Mouse (Mus musculus): ENCODE data around the gene Igfbp5.

Igfbp5 gene

GRCm38 (mm10) chr1:72869275-72869674 lies 5.4 kb downstream of the Igfbp5 start:
- no peak for DNase-seq (ENCODE audit: low read depth, low spot score)

GRCm38 (mm10) chr1:72868429-72869215 lies 6.1 kb downstream of the Igfbp5 start:
- no peak for DNase-seq (ENCODE audit: low read depth, low spot score)

GRCm38 (mm10) chr1:72867346-72867745 lies 7.3 kb downstream of the Igfbp5 start:
- DNase-seq (ENCODE audit: low read depth, low spot score), result no peak

DNA sequence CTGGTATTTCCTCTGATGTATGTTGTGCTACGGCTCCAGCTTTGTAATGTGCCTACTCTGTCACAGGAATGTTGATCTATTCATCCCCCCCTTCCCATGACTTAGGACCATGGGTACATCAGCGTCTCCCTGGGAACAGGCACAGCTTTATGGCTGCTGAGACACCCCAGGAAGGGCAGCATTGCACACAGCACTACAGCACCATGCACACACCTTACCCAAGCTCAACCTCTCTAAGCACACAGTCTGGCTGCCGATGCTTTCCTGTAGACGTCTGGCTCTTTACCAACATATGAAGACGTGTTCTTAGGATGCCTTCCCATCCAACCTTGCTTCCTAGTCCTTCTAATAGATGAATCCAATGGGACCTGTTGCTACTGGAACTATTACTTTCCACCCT lies 8.3 kb downstream of the Igfbp5 start:
- no peak for DNase-seq (ENCODE audit: low read depth, low spot score)

- peak; percentile 65 for DNase-seq (ENCODE audit: low read depth, low spot score)
Measured at GRCm38 (mm10) chr1:72865900-72866299, 8.8 kb downstream of the Igfbp5 start.

DNA sequence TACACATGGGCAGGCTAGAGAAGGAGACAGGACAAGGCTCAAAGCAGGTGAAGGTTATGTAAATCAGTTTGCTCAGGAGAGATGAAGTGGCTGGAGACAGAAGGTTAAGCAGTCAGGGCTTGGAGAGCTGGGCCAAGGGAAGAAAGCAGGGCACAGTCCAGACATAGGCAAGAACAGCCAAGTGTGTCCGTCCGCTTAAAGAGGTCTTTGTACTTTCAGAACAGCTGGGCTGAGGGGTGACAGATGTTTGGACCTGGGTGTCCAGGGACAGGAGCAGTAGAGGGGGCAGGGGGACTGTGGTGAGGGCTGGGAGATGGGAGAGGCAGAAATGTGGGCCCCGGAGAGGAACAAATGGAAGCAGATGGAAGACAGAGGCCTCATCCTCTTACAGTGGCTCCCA lies 10.4 kb downstream of the Igfbp5 start:
- DNase-seq (ENCODE audit: low read depth, low spot score), result no peak

GRCm38 (mm10) chr1:72863692-72864091 lies 11.0 kb downstream of the Igfbp5 start:
- no peak for DNase-seq (ENCODE audit: low read depth, low spot score)

GRCm38 (mm10) chr1:72862248-72862647 lies 12.4 kb downstream of the Igfbp5 start:
- DNase-seq (ENCODE audit: low read depth, low spot score), result no peak

DNA sequence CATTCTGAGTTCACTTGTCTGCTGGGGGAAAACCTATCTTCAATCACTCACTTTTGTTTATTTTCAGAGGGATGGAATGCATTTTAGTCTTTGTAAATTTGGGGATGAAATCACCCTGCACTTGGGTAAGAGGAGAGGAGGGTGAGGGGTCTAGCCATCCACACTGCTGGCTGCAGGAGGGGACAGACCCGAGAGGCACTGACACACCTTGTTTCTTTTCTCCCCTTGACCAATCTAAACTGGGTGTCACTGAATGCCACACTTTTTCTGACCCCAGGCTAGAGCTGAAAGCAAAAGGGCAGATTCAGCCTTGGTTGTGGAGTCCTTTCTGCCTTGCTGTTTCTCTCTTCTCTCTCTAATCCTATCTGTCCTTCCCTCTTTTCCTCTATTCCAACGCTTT lies 13.0 kb downstream of the Igfbp5 start:
- no peak for DNase-seq (ENCODE audit: low read depth, low spot score)

GRCm38 (mm10) chr1:72860502-72860901 lies 14.2 kb downstream of the Igfbp5 start:
- no peak for DNase-seq (ENCODE audit: low read depth, low spot score)

- no peak for DNase-seq (ENCODE audit: low read depth, low spot score)
Measured at GRCm38 (mm10) chr1:72859963-72860362, 14.7 kb downstream of the Igfbp5 start.

GRCm38 (mm10) chr1:72858874-72859273 lies 15.8 kb downstream of the Igfbp5 start:
- DNase-seq (ENCODE audit: low read depth, low spot score), result no peak

DNA sequence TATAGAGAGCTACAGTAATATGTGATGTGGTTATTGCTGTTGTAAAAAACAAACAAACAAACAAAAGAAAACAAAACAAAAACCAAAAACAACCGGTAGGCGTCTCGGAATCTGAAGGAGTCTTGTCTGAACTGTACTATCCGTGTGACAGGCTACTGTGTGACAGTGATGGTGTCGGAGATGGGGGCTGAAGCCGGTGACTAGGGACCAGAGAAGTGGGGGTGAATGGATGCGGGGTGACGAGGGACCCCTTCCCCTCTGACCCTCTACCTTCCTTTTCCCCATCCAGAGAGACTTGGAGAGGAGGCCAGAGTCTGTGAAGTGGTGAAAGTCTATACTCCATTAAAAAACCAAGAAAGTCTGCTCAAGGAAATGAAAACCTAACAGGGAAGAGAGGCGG lies 16.4 kb downstream of the Igfbp5 start:
- DNase-seq (ENCODE audit: low read depth, low spot score), result no peak

GRCm38 (mm10) chr1:72857631-72858030 lies 17.1 kb downstream of the Igfbp5 start:
- DNase-seq (ENCODE audit: low read depth, low spot score), result no peak

DNA sequence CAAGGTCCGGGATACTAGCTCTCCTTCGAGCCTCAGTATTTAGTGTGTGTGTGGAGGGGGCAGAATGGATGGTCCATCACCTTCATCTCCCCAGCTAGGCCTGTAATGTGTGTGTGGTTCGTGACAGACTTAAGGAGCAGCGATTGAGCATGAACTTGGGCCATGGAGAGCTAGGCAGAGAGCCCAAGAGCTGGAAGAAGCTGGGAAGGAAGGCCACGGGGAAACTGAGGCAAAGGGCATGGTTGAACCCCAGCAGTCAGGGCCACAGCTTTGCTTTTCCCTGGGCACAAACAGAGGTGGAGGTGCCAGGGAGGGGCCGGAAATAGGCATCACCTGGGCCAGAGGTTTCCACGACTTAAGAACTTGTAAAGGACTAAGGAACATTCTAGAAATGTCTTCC lies 17.5 kb downstream of the Igfbp5 start:
- no peak for DNase-seq (ENCODE audit: low read depth, low spot score)

DNA sequence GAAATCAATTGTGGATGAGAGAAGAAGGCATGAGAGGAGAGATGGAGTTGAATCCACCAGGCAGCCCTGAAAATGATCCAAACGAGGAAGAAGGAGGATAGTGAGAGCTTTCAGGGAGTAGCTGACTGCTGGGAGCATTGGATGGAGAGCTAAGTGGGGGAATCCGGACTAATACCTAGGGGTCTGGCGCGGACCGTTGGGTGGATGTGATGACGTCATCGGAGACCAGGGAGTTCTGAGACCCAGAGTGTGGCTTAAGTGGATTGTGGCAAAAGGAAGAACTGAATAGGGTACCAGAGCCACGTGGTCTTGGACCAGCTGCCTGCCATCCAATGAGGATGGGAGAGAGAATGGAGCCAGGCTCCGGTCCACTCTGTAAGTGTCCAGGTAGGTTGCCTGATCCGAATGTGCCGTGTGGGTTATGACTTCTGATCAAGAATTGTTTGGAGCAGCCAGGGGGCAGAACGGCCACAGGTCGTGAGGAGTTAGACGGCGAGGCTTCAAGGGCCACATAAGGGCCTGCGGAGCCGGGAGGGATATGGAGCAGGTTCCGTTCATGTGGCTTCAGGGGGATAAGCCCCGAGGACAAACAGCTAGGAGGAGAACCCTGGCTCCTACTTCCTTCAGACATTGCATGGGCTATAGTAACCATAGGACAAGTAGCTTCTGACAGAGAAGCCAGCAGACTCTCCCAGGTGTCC lies 18.3 kb downstream of the Igfbp5 start:
- DNase-seq (ENCODE audit: low read depth, low spot score), result no peak

DNA sequence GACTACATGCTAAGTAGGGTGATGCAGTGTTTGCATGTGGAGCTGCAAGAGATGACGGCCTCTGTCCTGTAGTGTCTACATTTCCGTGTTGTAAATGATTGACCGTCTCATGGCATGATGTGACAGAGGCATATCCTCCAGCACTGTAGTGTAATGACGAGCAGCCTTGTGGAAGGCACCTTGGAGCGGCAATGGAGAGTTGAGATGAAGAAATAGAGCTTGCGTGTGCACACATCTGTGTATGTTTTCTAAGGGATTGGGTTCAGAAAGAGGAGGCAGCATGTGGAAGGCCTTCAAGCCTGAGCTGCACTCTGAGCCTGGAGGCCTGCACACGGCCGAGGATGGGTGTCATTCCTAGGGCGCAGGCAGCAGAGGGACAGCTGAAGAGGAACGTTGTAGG lies 19.0 kb downstream of the Igfbp5 start:
- no peak for DNase-seq (ENCODE audit: low read depth, low spot score)

GRCm38 (mm10) chr1:72854337-72855237 lies 20.1 kb downstream of the Igfbp5 start:
- no peak for DNase-seq (ENCODE audit: low read depth, low spot score)

DNA sequence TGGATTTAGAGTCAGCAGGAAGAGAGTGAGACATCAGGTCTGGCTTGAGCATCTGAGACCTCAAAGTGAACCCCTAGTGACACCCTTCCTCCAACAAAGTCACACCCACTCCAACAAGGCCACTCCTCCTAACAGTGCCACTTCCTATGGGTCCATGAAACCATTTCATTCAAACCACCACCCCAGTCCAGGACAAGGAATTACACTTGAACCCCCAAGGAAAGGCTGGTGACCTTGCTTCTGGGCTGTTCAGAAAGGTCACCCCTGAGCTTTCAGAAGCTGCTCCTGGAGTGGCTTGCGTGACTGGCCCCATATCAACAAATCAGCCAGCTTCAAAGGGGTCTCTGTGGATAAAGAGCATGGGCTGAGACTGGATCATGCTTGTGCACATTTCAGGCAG lies 20.9 kb downstream of the Igfbp5 start:
- DNase-seq (ENCODE audit: low read depth, low spot score), result no peak

GRCm38 (mm10) chr1:72849037-72849436 lies 25.6 kb downstream of the Igfbp5 start:
- DNase-seq (ENCODE audit: low read depth, low spot score), result no peak

GRCm38 (mm10) chr1:72847849-72848380 lies 26.8 kb downstream of the Igfbp5 start:
- no peak for DNase-seq (ENCODE audit: low read depth, low spot score)

GRCm38 (mm10) chr1:72844675-72845074 lies 30.0 kb downstream of the Igfbp5 start:
- no peak for DNase-seq (ENCODE audit: low read depth, low spot score)
